Mouse (Mus musculus): ENCODE results near the gene Gm17364. TPM values are rescaled to one million over a fixed set of nuclear protein-coding genes. Genes with fewer than 3 reads are reported as not detected.

Gene Gm17364
- not detected for total RNA-seq (2023)

GRCm38 (mm10) chr13:41273927-41274650 lies at the start of gene Gm17364:
Gm17364 (minus strand) TSS chr13:41273977.

GRCm38 (mm10) chr13:41249538-41250317 lies 24.0 kb downstream of the Gm17364 start, which contains the start of gene Smim13:
Smim13 (plus strand) TSS chr13:41249844.

Other genes with a start within 250 kb of the Gm17364 start
- not detected for gene Mak, start 194.3 kb downstream of the Gm17364 start, total RNA-seq (2023)
- under 1 TPM in 1 of 2 experiments, not detected in 1; 0.21 TPM for gene Gcm2, start 162.9 kb downstream of the Gm17364 start, total RNA-seq (2023)
- not detected for gene Sycp2l, start 159.7 kb downstream of the Gm17364 start, total RNA-seq (2023)
- not detected for gene Elovl2, start 53.6 kb downstream of the Gm17364 start, total RNA-seq (2023)
- gene Smim13, start 24.1 kb downstream of the Gm17364 start, total RNA-seq (2023) = 1 to 10 TPM; 4.2 to 6.2 TPM
- 100 to 1,000 TPM; 325 to 388 TPM for gene Nedd9, start 213.4 kb upstream of the Gm17364 start, total RNA-seq (2023)

Measured in B cell, adult 67 days (primary cell).